Mouse (Mus musculus): Measurements from ENCODE around the gene Gbe1.

- no peak for TF ChIP-seq CTCF (IDR thresholded peaks at IDR 0.05; ENCODE audit: insufficient read depth, low read length)
- no peak for TF ChIP-seq POLR2A (IDR thresholded peaks at IDR 0.05; ENCODE audit: borderline replicate concordance, extremely low read depth, low read depth, low read length)
Measured at GRCm38 (mm10) chr16:70387385-70387784, 73.6 kb downstream of the Gbe1 start.
